Mouse (Mus musculus): ENCODE results near the gene Rgs6.

Rgs6 gene

DNA sequence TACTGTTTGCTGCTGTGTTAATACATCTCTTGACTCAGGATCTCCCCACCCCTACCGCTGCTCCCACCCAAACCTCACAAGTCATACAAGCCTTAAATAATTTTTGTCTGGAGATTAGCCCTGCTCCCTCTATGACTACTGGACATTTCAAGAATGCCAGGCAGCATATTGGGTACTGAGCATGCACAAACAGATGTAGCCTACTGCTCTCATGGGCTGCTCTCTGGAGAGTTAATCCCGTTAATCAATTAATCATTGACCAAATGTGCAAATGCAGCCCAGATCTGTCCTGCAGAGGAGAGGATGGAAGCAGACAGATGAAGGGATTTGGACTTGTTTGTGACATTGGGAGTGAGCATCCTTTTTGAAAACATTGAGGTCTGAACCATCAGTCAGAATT is at the start of gene Rgs6:
TSS of gene Rgs6 (plus strand) at position 276 of the 400 bp plus-strand sequence.
- DNase-seq (ENCODE audit: low read depth, low spot score) = no peak

DNA sequence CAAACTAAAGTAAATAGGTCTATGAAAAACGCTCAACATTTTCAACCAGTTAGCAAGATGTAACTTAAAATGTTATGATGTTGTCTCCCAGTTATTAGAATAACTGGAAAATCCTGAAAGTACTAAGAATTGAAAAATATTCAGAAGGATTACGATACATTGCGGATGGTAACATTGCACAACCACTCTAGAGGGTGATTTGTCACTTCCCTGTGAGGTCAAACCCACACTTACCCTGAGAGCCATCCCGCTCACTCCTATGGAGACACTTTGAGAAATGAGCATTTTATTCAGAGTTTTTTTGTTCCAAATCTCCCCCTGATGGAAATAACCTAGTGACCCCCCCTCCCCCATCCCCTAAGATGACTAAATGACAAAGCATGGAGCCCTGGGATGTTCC is 41.0 kb upstream of the Rgs6 start:
- no peak for DNase-seq (ENCODE audit: low read depth, low spot score)

DNA sequence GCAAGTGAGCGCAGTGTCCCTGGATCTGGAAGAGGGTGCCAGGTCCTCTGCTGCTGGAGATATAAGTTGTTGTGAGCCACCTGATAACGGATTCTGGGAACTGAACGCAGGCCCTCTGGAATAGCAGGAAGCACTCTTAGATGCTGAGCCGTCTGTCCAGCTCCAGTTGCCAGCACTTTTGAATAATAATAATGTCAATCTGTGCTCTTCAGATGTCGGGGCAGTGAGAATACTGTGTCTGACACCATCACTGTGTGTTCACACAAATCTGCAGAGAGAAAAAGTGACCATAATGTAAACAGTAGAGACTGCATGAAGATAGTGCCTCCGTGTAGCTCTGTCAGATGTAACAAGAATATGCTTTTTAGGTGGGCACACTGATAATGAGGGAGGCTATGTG is 38.9 kb upstream of the Rgs6 start:
- no peak for DNase-seq (ENCODE audit: low read depth, low spot score)

DNA sequence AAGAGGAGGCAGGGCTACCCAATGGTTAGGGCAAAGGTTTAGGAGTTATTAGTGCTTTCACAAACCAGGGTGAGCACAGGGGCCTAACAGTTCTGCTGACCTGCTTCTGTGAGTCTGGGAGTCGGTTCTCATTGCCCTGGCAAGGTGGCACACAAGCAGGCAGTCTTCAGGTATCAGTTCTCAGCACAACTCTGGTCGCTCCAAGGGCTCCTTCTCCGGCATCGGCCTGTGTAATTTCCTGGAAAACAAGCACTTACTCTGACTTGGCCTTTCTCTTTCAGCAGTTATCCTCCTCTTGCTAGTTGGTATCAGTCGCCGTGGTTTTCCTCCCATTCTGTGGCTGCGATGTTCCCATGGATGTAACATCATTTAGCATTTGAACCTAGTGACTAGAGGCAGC is 38.0 kb upstream of the Rgs6 start:
- DNase-seq (ENCODE audit: low read depth, low spot score) = no peak

DNA sequence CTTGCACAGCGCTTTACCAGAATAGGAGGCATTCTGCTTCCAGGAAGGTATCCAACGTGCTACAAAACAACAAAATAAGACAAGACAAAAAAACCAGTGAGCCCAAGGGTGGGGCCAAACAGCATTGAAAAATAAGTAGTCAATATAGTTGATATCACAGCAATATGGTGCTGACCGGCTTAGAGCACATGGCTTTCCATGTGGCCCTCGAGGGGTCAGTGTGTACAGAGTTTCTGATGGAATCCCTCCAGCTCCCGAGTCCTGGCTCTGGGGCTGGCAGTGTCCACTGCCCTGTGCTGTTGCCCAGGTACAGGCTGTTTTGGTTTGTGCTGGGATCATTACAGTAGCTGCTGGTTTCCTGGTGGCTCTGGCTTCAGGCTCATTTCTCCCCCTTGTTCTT is 35.7 kb upstream of the Rgs6 start:
- DNase-seq (ENCODE audit: low read depth, low spot score) = no peak

DNA sequence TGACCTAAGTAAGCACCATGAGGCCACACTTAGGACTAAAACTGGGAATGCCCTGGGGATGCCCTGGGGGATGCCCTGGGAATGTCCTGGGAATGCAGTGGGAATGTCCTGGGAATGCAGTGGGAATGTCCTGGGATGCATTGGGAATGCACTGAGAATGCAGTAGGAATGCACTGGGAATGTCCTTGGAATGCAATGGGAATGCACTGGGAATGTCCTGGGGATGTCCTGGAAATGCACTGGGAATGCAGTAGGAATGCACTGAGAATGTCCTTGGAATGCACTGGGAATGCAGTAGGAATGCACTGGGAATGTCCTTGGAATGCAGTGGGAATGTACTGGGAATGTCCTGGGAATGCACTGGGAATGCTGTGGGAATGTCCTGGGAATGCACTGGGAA is 25.2 kb upstream of the Rgs6 start:
- peak; percentile 42 for DNase-seq (ENCODE audit: low read depth, low spot score)

DNA sequence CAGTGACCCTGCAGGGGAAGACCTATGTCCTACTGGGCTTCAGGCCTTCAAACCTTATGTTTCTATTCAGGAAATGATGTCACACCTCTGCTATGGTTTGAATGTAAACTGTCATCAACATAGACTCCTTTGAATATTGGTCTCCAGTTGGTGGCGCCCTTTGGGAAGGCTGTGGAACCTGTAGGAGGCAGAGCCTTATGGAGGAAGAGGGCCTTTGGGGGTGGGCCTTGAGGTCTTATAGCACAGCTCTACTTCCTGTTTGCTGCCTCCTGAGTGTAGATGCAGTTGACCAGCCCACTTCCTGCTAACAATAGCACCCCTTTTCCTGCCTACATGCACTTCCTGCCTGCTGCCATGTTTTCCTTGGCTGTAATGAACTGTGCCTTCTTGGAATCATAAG is 19.7 kb upstream of the Rgs6 start:
- DNase-seq (ENCODE audit: low read depth, low spot score) = peak; percentile 53

DNA sequence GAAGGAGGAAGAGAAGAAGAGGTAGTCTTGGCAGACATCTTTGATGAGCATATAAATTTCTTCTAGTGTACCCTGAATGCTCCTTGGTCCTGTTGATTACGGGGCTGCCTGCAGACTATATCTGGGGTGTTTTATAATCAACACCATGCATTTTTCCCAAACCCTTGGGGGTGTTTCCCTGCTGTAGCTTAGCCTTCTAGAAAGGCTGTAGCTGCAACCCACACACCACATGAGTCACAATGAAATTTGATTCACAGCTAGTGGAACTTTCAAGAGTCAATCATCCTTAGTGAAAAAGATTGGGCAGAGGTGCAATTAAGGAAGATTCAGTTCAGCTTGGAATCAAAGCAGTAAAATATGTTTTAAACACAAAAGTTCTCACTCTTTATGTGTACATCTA is 15.4 kb upstream of the Rgs6 start:
- no peak for DNase-seq (ENCODE audit: low read depth, low spot score)

DNA sequence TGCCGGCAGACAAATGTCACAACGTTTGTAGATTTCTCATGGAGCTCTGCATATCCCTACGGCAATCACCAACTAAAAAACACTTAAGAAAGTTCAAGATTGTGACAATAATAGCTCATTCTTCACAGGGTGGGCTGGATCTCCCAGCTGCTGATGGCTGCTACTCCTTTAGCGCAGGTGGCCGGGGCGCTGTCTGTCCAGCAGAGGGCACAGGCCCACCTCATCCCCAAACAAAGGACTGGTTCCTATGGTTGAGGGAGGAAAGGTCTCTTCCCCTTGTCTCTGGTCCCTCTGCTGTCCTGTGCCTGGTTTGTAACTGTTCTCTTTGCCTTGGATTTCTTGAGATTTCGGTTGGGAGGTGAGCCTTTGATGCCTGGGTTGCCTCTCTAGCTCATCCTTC is 1.5 kb upstream of the Rgs6 start:
- no peak for DNase-seq (ENCODE audit: low read depth, low spot score)

DNA sequence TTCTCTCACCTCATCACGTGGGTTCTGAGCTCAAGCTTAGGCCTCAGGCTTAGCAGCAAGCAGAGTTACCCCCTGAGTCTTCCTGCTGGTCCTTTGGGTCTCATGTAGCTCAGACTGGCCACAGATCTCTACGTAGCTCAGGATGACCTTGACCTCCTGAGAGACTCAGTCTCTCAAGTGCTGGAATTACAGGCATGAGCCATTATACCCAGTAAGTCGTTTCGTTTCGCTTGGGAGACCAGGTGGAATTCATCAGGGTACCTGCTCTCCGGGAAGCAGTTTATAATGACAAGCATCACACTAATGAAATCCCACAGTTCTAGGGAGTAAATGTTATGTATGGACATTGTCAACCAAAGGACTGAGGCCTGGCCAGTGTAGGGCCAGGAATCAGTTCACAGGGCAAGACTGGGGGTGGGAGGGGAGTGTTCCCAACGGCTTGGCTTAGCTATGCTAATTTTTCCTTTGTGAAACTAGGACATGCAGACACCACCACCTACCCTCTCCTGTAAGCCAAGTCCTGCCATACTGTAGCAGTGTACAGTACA is 670 bp upstream of the Rgs6 start:
- DNase-seq (ENCODE audit: low read depth, low spot score) = no peak

DNA sequence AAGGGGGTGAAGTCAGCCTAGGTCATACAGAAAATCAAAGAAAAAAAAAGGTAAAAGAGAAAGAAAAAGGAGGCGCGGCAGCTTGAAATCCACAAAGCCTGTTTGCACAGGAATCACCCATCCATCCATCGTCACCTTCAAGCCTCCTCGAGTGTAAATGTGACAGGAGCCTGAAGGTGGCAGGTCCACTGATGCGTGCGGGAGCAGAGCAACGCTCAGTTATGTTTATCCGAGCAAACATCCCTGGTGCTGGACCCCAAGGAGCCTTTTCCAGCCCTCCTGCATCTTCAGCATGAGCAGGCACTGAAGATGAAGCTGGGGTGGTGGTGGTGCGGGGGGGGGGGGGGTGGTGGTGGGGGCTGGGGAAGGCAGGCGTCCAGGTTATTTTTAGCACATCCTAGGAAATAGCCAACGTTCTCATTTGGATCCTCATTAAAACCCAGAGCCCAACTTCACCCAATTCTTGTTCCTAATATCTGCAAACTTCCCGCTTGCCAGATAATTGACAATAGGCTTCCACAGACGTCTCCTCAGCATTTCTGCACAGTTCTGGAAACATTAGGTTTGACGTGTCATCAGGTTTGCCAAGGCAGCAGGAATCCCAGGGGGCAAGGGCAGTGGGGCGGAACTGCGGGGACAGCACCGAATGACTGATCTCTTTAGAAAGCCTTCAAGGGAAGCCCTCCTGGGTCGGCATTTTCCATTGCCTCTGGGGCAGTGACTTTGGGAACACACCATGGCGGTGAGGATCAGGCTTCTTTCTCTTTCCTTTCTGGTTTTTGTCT is 946 bp downstream of the Rgs6 start:
- no peak for DNase-seq (ENCODE audit: low read depth, low spot score)

DNA sequence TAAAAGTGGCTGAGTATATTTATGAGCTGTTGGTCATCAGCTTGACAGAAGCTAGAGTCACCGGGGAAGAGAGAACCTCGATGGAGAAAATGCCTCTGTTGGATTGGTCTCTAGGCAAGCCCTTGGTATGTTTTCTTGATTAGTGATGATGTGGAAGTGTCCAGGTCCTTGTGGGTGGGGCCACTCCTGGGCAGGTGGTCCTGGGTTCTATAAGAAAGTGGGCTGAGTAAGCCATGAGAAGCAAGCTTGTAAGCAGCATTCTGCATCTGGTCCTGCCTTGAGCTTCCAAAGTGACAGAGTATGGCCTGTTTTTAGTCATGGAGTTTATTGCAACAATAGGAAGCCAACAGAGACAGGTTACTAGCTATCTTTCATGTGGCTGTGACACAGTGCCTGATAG is 10.9 kb downstream of the Rgs6 start:
- no peak for DNase-seq (ENCODE audit: low read depth, low spot score)

DNA sequence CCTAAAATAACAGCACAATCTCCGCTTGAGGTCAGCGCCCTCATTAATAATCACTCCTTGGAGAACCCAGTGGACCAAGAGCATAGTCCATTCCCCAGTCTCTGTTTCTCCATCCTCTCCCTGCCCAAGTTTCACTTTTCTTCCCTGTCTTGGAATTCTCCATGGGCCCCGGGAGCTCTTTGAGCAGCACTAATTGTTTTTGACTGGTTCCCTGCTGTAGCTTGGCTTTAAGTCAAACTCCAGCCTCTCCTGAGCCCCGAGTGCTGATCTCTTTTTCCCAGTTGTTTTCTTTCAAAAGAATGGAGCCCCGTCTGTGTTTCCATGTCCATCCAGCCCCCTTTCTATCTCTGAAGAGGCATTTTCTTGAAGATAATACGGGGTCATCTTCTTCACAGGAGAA is 12.3 kb downstream of the Rgs6 start:
- DNase-seq (ENCODE audit: low read depth, low spot score) = no peak

DNA sequence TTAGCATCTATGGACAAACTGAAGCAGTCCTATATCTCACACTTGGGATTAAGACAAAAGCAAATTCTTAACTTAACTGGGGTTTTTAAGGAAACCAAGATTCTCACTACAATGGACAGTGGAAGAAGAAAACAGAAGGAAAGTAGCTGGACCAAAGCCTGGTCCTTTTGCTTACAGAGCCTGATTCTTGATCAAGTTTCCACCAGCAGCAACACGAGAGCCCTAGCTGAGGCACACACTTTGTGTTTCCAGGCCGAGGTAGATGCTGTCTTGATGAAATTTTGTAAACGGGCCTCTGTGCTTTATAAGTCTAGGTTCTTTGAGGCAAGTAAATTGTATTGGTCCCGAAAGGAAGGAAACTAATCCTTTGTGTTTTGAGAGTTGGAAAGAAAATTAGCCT is 14.7 kb downstream of the Rgs6 start:
- no peak for DNase-seq (ENCODE audit: low read depth, low spot score)

DNA sequence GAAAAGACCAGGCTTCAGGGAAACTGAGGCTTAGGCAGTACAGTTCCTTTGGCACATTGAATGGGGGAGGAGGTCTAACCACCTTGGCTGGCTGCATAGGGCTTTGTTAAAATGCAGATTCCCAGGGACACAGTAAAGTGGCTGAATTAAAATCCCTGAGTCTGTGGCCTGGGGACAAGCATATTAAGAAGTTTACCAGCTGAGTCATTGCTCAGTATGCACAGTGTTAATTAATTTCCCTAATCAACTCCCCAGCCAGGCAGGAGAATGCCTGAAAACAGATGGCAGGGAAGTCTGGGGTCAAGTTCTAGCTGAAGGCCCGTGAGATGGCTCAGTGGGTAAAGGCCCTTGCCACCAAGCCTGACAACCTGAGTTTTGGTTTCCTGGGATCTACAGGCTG is 15.2 kb downstream of the Rgs6 start:
- no peak for DNase-seq (ENCODE audit: low read depth, low spot score)

DNA sequence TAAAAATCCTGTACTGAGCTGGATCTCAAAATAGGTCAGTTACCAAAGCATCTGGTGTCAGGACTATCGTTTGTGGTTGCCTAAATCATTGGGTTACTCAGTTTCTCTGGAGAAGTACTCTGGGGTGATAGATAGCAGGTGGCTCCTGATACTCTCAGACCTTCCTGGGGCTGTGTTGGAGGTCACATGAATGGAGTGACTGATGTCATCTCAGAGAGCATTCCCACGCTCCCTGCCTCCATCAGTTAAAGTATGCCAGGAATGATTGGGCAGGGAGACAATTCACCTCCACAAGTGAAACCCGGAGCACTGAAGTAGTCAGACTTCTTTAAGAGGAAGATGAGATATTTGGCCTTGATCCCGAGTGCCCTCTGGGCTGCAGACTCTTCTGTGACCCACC is 15.9 kb downstream of the Rgs6 start:
- no peak for DNase-seq (ENCODE audit: low read depth, low spot score)

DNA sequence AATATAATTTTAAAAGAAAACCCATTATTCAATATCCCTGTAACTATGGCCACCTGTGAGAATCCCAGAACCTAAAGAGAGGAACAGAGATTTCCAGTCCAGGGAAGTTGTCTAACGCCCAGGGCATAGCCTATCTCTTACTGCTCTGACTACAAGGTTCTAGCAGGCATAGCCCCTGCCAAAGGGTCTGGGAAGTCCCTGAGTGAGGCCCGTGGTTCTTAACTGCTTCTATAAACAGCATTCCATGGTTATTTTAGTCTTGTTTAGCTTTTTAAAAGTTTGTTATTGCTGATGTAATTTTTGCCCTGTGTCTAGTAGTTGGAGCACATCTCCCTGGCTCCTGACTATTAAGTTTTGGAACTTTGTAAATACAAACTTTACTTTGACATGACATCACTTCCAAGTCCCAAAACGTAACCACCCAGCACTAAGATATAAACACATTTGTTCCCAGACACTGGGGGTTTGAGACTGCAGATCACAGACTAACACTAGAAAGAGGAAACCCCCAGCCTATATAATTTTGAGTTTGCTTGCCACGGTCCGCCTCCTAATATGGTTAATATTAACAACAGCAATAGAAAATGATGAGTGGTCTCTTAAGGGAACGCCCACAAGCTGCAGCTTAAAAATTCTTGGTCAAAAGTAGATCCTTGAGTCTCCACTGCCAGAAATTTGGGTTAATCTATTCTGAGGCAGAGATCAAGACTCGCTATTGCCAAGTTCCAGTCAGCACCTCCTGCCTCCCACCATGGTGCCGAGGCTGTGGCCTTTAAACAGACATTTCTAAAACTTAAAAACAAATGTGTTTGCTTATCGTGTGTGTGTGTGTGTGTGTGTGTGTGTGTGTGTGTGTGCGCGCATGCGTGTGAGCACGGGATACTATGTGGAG is 24.9 kb downstream of the Rgs6 start:
- DNase-seq (ENCODE audit: low read depth, low spot score) = no peak

DNA sequence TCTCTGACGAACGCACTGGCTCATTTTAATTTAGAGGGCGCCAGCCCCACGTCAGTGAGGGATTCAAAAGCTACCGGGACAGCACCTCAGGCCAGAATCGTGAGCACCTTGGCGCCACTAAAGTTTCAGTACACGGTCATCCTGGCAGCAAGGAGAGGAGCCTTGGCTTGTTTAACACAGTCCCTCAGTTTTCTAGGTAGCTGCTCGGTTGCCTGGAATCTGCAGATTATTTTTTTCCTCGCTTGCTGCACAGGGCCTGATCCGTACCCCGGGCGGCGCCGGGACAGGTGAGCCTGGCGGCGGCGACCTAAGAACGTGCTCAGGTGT is 28.4 kb downstream of the Rgs6 start:
- no peak for DNase-seq (ENCODE audit: low read depth, low spot score)

DNA sequence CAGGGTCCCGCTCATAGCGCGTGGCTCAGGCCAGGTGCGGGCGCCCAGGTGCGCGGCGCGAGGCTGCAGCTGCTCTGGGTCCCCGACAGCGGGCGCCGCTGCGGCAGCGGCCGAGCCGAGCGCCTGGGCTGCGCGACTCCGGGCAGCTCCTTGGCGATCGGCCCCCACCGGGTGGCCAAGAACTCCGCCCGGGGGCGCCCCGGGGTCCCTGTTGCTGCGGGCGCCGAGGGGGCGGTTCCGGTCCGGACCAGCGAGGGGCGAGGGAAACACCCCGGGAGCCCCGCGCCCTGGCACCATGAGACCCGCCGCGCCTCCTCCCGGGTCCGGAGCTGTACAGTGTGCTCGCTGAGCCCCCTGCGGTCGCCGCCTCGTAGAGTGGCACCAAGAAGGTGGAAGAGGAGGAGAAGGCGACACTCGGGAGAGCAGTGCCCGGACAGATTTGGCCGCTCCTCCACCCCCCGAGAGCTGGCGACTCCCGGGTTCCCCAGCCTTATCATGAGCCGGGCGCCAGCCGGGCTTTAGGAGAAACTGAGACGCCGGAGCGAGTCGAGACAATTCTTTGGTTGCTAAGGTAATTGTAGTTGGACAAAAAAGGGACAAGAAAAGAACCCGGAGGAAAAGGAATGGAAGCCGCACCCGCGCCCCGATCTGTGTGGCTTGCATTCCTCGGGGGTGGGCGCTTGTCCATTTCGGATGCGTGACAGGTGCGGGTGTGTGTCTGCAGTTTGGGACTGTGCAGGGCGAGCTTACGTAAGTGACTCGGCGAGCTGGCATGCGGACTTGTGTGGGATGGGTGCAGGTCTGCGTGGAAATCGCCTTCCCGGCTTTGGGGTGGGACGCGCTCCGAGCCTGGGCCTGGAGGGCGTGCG is 29.0 kb downstream of the Rgs6 start:
- DNase-seq (ENCODE audit: low read depth, low spot score) = peak; percentile 34

DNA sequence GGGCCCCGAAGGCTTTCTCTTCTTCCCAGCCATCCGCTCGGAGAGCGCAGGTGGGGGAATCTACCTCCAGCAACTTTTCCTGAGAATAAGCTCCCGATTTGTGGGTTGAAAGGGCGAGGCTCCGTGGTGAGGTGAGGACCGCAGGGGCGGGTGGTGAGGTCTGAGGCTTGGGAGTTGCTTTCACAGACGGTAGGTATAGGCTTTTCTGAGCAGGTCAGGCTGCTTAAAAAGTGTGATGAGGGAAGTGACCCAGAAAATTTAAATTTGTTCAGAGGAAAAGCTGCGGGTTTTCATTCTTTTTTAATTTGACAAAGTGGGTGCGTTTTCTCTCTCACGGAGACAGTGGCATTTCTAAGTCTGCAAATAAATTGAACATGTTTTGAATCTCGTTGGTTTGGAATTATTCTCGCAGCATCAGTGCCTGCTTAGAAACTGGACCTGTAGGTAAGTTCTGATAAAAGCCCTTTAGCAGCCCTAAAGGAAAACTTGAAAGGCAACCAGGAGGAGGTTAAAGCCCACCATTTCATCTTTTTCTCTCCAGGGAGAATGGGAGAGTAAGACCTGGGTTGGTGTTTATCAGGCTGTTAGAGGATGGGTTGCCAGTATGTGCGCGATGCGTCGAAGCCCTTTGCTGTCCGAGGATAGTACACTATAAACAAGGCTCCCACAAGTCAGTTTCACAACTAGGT is 29.7 kb downstream of the Rgs6 start:
- no peak for DNase-seq (ENCODE audit: low read depth, low spot score)

DNA sequence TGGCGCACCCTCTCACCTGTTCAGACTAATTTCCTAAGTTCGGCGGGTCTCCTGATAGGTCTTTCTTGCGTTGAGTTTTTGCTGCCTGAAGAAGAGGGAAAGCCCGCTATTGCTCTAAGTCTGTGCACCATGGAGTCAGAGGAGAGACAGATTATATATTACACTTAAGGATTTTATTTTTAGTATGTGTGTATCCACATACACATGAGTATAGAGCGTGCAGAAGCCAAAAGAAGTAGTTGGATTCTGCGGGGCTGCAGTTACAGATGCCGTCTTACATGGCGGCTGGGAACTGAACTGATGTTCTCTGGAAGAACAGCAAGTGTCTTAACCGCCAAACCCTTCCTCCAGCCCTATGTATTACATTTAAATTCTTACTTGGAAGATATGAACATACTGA is 52.3 kb downstream of the Rgs6 start:
- DNase-seq (ENCODE audit: low read depth, low spot score) = peak; percentile 26

All from ES-CJ7 (cell line).